Mouse (Mus musculus) kidney, adult 2 months (tissue): ENCODE results near the gene Sox6.

ENCODE experiments used
- CTCF ChIP-seq: fragments of 200-500 bp; conservative IDR thresholded peaks from 2 replicates; pipeline ENCODE4 v1.5.1; 2011; ENCODE audit warnings: low read depth, mild to moderate bottlenecking, control low read depth, low read length, moderate library complexity, mixed read lengths; ENCODE audit not compliant: insufficient read depth, insufficient read length
- POLR2A ChIP-seq: fragments of 200-500 bp; IDR thresholded peaks from one replicate; pipeline ENCODE4 v1.6.1; 2011; ENCODE audit warnings: low read depth, low read length, control low read depth

DNA sequence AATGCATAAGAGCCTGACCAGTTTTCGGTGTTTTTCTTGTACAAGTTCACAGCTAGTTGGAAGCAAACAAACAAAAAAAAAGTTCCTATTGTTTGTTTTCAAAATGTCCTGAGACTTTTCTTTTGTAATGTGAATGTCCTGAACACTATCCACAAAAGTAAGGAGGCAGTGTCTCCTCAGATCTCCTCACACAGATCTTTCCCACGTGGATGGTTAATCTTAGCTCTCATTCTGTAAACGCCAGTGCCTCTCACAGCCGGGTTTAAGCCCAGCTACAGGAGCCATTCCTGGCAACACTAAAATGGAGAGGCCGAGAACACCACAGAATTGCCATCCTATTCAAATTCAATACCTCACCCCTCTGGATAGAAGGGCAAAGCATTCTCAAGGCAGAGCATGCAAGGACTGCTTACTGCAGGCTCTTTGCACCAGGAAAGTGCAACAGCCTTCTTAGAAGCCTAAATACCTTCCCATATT lies 392.6 kb downstream of the Sox6 start:
- TF ChIP-seq CTCF = no peak
- TF ChIP-seq POLR2A = no peak
